Mouse (Mus musculus) heart, embryonic 11.5 days (tissue): ENCODE measurements around the gene Smpd3. TPM values are rescaled to one million over a fixed set of nuclear protein-coding genes. Genes with fewer than 3 reads are reported as not detected.
"Not testable (repeated sequence)": the region's sequence is repeated elsewhere in the genome, so short reads cannot be mapped to it uniquely, and the experiment has no call there.

Experiments used
- ATAC-seq: fragments of 200-750 bp; cut with Nextera tagmentation; replicated peaks from 2 replicates; pipeline ENCODE4 v1.8.0; 2017; ENCODE audit warnings: moderate library complexity; ENCODE audit not compliant: insufficient number of reproducible peaks, low FRiP score, low TSS enrichment
- H3K27ac ChIP-seq: fragments of 300-500 bp; sonication (generic); 2 replicates; pipeline ENCODE4 v1.5.1; 2014; ENCODE audit warnings: mild to moderate bottlenecking, low read depth, low read length
- H3K27me3 ChIP-seq: fragments of 300-500 bp; sonication (generic); 2 replicates; pipeline ENCODE4 v1.6.1; 2014; ENCODE audit warnings: mild to moderate bottlenecking, low read length, mixed read lengths; ENCODE audit not compliant: control insufficient read depth, insufficient read depth
- H3K36me3 ChIP-seq: fragments of 300-500 bp; sonication (generic); 2 replicates; pipeline ENCODE4 v1.6.1; 2014; ENCODE audit warnings: mild to moderate bottlenecking, low read length, moderate library complexity, mixed read lengths; ENCODE audit not compliant: control insufficient read depth, insufficient read depth
- H3K4me1 ChIP-seq: fragments of 300-500 bp; sonication (generic); 2 replicates; pipeline ENCODE4 v1.6.1; 2014; ENCODE audit warnings: low read length; ENCODE audit not compliant: control insufficient read depth, insufficient read depth
- H3K4me2 ChIP-seq: fragments of 300-500 bp; sonication (generic); 2 replicates; pipeline ENCODE4 v1.6.1; 2014; ENCODE audit warnings: mild to moderate bottlenecking, moderate library complexity
- H3K4me3 ChIP-seq: fragments of 300-500 bp; sonication (generic); 2 replicates; pipeline ENCODE4 v1.5.1; 2014; ENCODE audit warnings: low read depth, low read length
- H3K9ac ChIP-seq: fragments of 300-500 bp; sonication (generic); 2 replicates; pipeline ENCODE4 v1.6.1; 2014; ENCODE audit warnings: mild to moderate bottlenecking, low read depth, low read length, moderate library complexity
- H3K9me3 ChIP-seq: fragments of 300-500 bp; sonication (generic); replicated peaks from 2 replicates; pipeline ENCODE4 v1.6.1; 2016; ENCODE audit warnings: low read length; ENCODE audit not compliant: control insufficient read depth
- WGBS: fragments of 180-500 bp; shearing (Covaris S2); extraction: QIAGEN DNeasy Blood & Tissue Kit; methylation state at CpG from one replicate; pipeline ENCODE4 v1.1.7; 2014; ENCODE audit not compliant: insufficient replicate concordance; 5-methylcytosine and 5-hydroxymethylcytosine counted together
- polyA plus RNA-seq: library from polyadenylated mRNA; unstranded; fragments of >200 nt; fragmentation: Nextera tagmentation; extraction: Ambion mirVana; gene quantifications from 2 replicates; pipeline ENCODE4 v1.2.1, GENCODE M21; 2014

The Smpd3 gene
- polyA plus RNA-seq, 1 experiment from 2014 or later: 2.3 TPM

- H3K9me3 ChIP-seq, H3K4me1 ChIP-seq, H3K27ac ChIP-seq, H3K4me2 ChIP-seq, H3K9ac ChIP-seq, ATAC-seq, H3K36me3 ChIP-seq, H3K27me3 ChIP-seq, H3K4me3 ChIP-seq: not testable (repeated sequence)
- WGBS: 40% methylated on average over 2 of the region's 2 CpGs
These were observed 31.0 kb downstream of the Smpd3 start for GRCm38 (mm10) chr8:106306711-106307248.

- H3K9me3 ChIP-seq: no peaks in the 10 kb centered on the region
- WGBS: 58% methylated on average over 1 of the region's 1 CpGs
- H3K27me3 ChIP-seq: no peaks in the 10 kb centered on the region
- no peak overlapping the region for H3K4me2 ChIP-seq
- no peak overlapping the region for H3K27ac ChIP-seq
- no peaks in the 10 kb centered on the region for H3K4me1 ChIP-seq
- no peak for ATAC-seq
- H3K36me3 ChIP-seq: no peaks in the 10 kb centered on the region
- no peak overlapping the region for H3K9ac ChIP-seq
- H3K4me3 ChIP-seq: no peak overlapping the region
These were observed 31.7 kb downstream of the Smpd3 start for GRCm38 (mm10) chr8:106306076-106306475.

DNA sequence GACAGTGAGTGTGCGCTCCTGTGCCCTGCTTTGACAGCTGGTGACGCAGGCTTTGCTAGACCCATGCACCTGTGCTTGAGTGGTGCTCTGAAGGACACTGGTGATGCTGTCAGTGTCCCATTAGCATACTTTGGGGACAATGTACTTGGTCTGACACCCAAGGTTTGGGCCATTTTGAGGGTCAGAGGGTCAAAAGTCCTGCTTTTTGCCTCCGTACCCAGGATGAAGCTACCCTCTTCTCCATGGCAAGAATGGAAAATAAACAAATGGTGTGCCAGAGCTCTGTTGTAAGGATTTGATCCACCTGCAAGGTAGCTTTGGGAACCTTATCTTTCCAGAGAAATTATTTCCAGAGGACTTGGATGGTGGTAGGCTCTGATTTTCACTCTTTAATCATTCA is 32.5 kb downstream of the Smpd3 start:
- Histone ChIP-seq H3K4me1 (no peaks in the 10 kb centered on the region), H3K4me2 (no peak overlapping the region), H3K27ac (no peak overlapping the region), H3K36me3 (no peaks in the 10 kb centered on the region), H3K27me3 (no peaks in the 10 kb centered on the region), H3K9me3 (no peaks in the 10 kb centered on the region), H3K9ac (no peak overlapping the region), H3K4me3 (no peak overlapping the region)
- no peak for ATAC-seq
- 92% methylated on average over 3 of the region's 3 CpGs for WGBS

GRCm38 (mm10) chr8:106304321-106304720 is 33.5 kb downstream of the Smpd3 start:
- no peaks in the 10 kb centered on the region for H3K27me3 ChIP-seq
- no peak overlapping the region for H3K4me3 ChIP-seq
- no peaks in the 10 kb centered on the region for H3K9me3 ChIP-seq
- no peak overlapping the region for H3K9ac ChIP-seq
- 59% methylated on average over 6 of the region's 6 CpGs for WGBS
- no peak for ATAC-seq
- H3K4me2 ChIP-seq: no peak overlapping the region
- no peak overlapping the region for H3K27ac ChIP-seq
- H3K4me1 ChIP-seq: no peaks in the 10 kb centered on the region
- H3K36me3 ChIP-seq: no peaks in the 10 kb centered on the region

DNA sequence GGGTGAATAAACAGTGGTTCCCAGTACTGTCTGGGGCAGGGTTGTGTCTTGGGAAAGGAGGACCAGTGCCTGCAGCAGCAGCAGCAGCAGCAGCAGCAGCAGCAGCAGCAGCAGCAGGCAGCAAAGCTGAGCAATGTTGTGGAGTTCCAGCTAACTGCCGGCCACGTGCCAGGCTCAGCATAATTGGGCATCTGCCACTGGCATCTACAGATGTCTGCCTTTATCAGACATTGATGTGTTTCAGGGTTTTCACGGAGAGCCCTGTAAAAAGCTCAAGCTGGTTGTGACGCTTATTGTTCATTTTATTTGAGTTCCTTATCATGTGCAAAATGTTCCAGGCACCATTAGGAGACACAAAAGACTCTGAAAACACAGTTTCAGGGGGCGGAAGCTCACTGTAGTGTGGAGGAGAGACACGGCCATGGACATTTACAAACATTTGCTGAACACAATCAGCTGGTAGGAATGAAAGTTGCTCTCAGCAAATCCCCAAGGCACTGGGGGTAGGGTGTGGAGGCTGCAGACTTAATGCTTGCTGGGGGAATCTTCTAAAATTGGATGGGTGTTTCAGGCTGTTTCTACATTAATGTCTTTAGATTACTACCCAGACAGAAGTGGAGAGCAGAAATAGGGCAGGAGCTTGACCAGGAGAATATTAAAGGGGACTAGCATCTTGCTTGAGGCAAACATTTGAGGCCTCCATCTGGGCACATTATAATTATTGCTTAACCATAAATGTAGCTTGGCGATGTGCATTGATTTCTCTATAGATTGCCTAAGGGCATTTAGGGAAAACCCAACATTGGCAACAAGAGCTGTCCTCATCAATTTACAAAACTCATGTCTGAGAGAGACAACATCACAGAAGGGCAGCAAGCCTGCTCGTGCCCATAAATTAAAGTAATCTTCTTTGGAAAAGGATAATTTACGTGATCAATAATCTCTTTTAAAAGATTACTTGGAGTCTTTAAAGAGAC is 36.8 kb downstream of the Smpd3 start:
- no peak overlapping the region for H3K9ac ChIP-seq
- H3K4me3 ChIP-seq: no peak overlapping the region
- no peak for ATAC-seq
- no peaks in the 10 kb centered on the region for H3K9me3 ChIP-seq
- H3K27me3 ChIP-seq: no peaks in the 10 kb centered on the region
- H3K4me1 ChIP-seq: peaks cover 3% of the 10 kb centered on the region; the same call in 1 of the 2 replicates
- H3K36me3 ChIP-seq: no peaks in the 10 kb centered on the region
- H3K4me2 ChIP-seq: no peak overlapping the region
- H3K27ac ChIP-seq: no peak overlapping the region
- 60% methylated on average over 9 of the region's 9 CpGs for WGBS

GRCm38 (mm10) chr8:106299686-106300085 is 38.1 kb downstream of the Smpd3 start:
- WGBS: 81% methylated on average over 3 of the region's 3 CpGs
- H3K4me1 ChIP-seq: peaks cover 3% of the 10 kb centered on the region; the same call in 1 of the 2 replicates

GRCm38 (mm10) chr8:106298846-106299245 is 38.9 kb downstream of the Smpd3 start:
- Histone ChIP-seq H3K4me3 (no peak overlapping the region), H3K27ac (peak overlapping the region; percentile 73), H3K9me3 (no peaks in the 10 kb centered on the region), H3K36me3 (no peaks in the 10 kb centered on the region), H3K27me3 (no peaks in the 10 kb centered on the region), H3K4me1 (peaks cover 3% of the 10 kb centered on the region; the same call in 1 of the 2 replicates), H3K4me2 (no peak overlapping the region), H3K9ac (no peak overlapping the region)
- ATAC-seq: no peak
- 62% methylated on average over 1 of the region's 1 CpGs for WGBS

More at GRCm38 (mm10) chr8:106299686-106300085, 38.1 kb downstream of the Smpd3 start:
- Histone ChIP-seq H3K9ac (no peak overlapping the region), H3K27me3 (no peaks in the 10 kb centered on the region), H3K4me3 (no peak overlapping the region), H3K36me3 (no peaks in the 10 kb centered on the region), H3K4me2 (no peak overlapping the region), H3K9me3 (no peaks in the 10 kb centered on the region), H3K27ac (no peak overlapping the region)
- ATAC-seq: no peak

DNA sequence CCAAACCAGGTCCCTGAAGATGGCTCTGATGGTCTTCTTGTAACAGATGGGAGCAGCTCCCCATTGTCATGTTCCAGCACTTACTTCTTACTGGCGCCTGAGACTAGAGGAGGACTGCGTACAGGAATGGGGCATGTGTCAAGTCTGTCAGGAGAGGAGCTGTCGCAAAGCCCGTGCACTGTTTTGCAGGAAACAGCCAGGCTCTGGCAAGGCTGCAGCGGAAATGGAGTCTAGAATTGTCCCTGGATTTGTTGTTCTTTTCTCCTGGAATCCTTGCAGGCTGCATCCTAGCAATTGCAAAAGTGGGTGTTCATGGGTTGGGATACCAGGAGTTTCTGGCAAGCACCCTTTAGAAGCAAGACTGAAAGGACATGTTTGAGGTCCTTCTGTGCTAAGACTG is 39.5 kb downstream of the Smpd3 start:
- H3K9me3 ChIP-seq: no peaks in the 10 kb centered on the region
- ATAC-seq: no peak
- H3K4me1 ChIP-seq: peaks cover 3% of the 10 kb centered on the region; the same call in 1 of the 2 replicates
- 45% methylated on average over 5 of the region's 5 CpGs for WGBS
- no peak overlapping the region for H3K9ac ChIP-seq
- H3K4me3 ChIP-seq: no peak overlapping the region
- no peaks in the 10 kb centered on the region for H3K27me3 ChIP-seq
- H3K4me2 ChIP-seq: no peak overlapping the region
- peak overlapping the region; percentile 73 for H3K27ac ChIP-seq
- H3K36me3 ChIP-seq: no peaks in the 10 kb centered on the region
